Mouse (Mus musculus) embryonic stem cell, embryonic (primary cell): ENCODE results near the gene Sipa1l3.

Experiments
- CTCF ChIA-PET, 4 experiments: fragments of 300-600 bp in 2 of 4; fragments of 350-600 bp in 2 of 4; sonication (Branson Sonifier 250); formaldehyde crosslinking; loops; one replicate each; lab custom pipeline; 2022; ENCODE audit warnings: inconsistent platforms in 2 of 4; lab: Charles Lee
- POLR2A ChIA-PET, 4 experiments: fragments of 300-600 bp in 2 of 4; fragments of 350-600 bp in 2 of 4; sonication (Branson Sonifier 250); formaldehyde crosslinking; loops; one replicate each; lab custom pipeline; 2022; ENCODE audit warnings: antibody characterized with exemption in 4 of 4, inconsistent platforms in 1 of 4; lab: Charles Lee

The Sipa1l3 gene

DNA sequence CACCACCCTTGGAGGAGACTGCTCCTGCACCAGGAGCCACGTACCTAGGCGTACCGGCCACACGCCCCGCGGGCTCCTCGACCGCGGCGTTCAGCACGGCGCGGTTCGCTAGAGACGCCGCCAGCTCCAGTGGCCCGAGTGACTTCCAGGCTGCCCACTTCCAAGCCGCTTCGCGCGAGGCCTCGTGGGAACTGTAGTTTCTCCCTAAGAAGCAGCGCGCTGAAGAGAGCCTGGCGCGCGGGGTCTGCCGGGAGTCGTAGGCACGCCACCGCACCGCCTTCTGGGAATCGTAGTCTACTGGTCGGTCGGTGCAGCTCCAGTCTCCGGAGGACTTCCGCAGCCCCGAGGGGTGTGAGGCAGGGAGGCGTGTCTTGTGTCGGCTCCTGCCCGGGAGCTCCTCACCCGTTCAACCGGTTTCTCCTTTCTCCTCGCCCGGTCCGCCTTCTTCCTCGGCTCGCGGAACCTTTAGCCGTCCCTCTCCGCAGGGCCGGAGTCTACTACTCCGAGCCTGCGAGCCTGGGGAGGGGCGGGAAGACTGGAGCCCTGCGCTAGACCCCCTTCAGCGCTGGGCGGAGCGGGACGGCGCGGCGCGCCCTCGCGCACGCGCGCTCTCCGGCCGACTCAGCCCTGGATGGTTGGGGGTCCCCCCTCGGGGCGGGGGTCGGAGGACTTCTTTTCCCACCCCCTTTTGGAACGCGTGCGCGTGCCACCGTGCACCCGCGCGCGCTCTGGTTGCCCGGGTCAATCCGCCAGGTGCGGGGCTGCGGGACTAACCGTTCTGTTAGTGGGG lies at the start of gene Sipa1l3:
Sipa1l3 (minus strand) TSS at position 221 of the 790 bp plus-strand sequence.
- CTCF ChIA-PET = interaction anchor here (0.5 to 2.6 kb wide), 26 partner anchors 10 to 835 kb away, joined by 3 to 21 read pairs (median 4); partner anchors contain the start of gene Psmd8 (in 1 of the 4)
- POLR2A ChIA-PET = interaction anchor here in 3 of 4 experiments (0.5 to 5.0 kb wide), 68 partner anchors 9 to 1163 kb away, joined by 3 to 60 read pairs (median 4); partner anchors contain the start of genes 2200002D01Rik (in 1 of the 3), Actn4 (in 1 of the 3), Dpf1 (in 1 of the 3) and Eif3k (in 1 of the 3)

DNA sequence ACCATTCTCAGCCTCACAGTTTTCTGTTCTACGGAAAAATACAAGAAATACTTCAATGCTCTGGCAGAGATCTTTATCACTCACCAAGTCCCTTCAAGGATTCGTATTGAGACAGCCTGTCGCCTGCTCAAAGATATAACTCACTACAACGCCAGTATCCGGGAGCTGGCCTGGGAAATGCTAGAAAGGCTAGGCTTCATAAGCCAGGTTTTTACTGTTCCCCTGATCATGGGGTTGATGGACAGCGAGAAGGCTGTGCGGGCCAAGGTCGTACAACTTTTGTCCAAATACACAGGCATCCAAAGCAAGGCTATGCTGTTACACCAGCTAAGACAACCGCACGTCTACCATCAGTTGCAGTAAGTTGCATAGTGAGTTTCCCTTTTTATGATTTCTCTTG lies 44.6 kb upstream of the Sipa1l3 start:
- CTCF ChIA-PET = no interaction called here
- POLR2A ChIA-PET = no interaction called here

DNA sequence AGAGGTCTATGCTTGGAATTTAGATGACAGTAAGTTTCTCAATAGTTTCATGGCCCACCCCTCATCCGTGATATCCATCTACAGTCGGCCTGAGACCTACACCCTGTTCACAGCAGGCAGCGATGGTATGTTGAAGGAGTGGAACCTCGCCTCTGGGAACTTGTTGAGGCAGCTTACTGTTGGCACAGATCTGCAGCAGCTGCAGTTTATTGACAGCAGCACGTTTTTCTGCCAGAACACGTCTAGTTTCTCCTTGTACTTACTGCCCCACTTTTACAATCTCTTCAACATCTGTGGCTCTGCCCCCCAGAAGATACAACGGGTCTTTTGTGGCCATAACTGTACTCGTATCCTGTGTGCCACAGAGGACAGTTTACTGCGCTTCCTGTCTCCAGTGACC lies 42.6 kb upstream of the Sipa1l3 start:
- ChIA-PET POLR2A (no interaction called here), CTCF (interaction anchor here in 1 of 4 experiments (0.7 kb wide), 1 partner anchor 10 kb away, joined by 3 read pairs; no protein-coding TSS in a partner anchor)

DNA sequence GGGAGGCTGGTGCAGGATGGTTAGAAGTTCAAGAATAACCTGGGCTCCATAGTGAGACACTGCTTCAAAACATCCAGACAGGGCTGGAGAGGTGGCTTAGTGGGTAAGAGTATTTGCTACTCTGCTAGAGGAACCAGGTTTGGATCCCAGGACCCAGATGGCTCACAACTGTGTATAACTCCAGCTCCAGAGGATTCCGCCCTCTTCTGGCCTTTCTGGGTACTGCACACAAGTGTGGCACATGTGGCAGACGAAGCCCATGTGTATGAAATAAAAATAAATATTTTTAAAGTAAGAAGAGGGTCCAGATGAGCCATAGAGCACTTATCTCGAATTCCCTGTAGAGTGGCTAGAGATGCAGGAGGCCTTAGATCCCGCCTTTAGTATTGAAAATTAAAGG lies 40.8 kb upstream of the Sipa1l3 start:
- POLR2A ChIA-PET = interaction anchor here in 3 of 4 experiments (0.6 to 1.2 kb wide), 3 partner anchors 26 to 321 kb away, joined by 3 to 4 read pairs (median 3); no protein-coding TSS in a partner anchor
- CTCF ChIA-PET = interaction anchor here (0.5 to 2.0 kb wide), 14 partner anchors 9 to 258 kb away, joined by 3 to 10 read pairs (median 4); no protein-coding TSS in a partner anchor

- CTCF ChIA-PET = interaction anchor here (0.5 to 2.0 kb wide), 14 partner anchors 10 to 258 kb away, joined by 3 to 10 read pairs (median 4); no protein-coding TSS in a partner anchor
- POLR2A ChIA-PET = interaction anchor here in 2 of 4 experiments (1.1 to 1.2 kb wide), 2 partner anchors 25 to 36 kb away, joined by 3 to 4 read pairs; no protein-coding TSS in a partner anchor
Observed at GRCm38 (mm10) chr7:29558744-29559143, 40.3 kb upstream of the Sipa1l3 start.

DNA sequence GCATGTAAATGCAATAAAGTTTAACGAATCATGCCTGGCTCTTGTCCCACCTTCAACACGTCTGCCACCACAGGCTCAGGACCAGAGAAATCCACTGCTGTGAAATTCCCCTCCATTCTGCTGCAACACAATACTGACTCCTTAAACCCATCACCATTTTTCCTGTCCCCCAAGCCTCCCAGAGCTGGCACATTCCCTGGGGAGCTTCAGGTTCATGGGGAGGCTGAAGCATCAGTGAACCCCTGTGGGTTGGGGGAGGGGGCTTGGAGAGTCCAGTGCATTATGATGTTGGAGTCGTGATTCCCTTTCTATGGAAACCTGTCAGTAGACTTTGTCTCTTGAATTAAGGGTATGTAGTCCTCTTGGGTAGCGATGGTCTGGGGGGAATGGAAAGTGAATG lies 37.8 kb upstream of the Sipa1l3 start:
- POLR2A ChIA-PET = interaction anchor here in 2 of 4 experiments (1.0 to 1.2 kb wide), 2 partner anchors 15 to 27 kb away, joined by 3 read pairs; no protein-coding TSS in a partner anchor
- CTCF ChIA-PET = no interaction called here

DNA sequence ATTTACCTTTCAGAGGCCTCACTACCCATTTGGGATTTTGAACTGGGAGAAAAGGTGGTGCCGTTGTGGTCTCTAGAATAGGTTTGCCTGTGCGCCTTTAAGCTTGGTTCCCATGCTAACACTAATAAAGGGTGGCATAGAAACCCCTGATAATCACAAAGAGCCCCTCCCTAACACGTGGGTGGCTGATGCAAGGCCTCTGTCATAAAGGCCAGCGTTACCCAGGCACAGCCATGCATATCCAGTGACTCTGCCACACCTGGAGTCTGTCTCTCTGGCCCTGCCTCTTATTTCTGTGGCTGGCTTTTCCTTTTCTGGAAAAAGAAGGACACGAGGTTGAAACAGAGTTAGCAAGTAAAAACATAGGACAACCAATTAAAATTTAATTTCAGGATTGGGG lies 37.1 kb upstream of the Sipa1l3 start:
- ChIA-PET POLR2A (interaction anchor here in 3 of 4 experiments (0.6 to 1.4 kb wide), 6 partner anchors 9 to 719 kb away, joined by 3 read pairs; partner anchors contain the start of gene Psmd8 (in 1 of the 3)), CTCF (interaction anchor here in 2 of 4 experiments (0.9 to 1.2 kb wide), 4 partner anchors 16 to 311 kb away, joined by 3 read pairs; no protein-coding TSS in a partner anchor)

DNA sequence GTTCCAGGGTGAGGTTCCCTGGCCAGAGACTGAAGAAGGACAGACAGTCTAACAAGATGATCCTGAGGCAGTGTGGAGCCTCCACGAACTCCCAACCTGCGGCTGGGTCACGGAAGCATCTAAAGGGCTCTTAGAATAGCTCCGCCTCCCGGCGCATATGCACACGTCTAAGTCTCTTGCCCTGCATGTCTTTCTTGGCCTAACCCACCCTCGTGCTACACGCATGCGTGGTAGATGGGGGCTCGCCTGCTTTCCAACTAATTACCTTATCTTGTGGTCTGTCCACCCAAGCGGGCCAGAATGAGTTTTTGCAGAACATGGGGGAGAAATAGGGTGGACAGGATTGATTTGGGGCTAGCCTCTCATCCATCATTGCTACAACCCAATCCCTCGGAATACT lies 36.6 kb upstream of the Sipa1l3 start:
- ChIA-PET POLR2A (interaction anchor here in 2 of 4 experiments (1.2 to 1.6 kb wide), 4 partner anchors 9 to 375 kb away, joined by 3 to 6 read pairs (median 3); partner anchors contain the start of gene Psmd8 (in 1 of the 2)), CTCF (interaction anchor here in 2 of 4 experiments (0.9 to 1.2 kb wide), 5 partner anchors 15 to 310 kb away, joined by 3 read pairs; no protein-coding TSS in a partner anchor)

DNA sequence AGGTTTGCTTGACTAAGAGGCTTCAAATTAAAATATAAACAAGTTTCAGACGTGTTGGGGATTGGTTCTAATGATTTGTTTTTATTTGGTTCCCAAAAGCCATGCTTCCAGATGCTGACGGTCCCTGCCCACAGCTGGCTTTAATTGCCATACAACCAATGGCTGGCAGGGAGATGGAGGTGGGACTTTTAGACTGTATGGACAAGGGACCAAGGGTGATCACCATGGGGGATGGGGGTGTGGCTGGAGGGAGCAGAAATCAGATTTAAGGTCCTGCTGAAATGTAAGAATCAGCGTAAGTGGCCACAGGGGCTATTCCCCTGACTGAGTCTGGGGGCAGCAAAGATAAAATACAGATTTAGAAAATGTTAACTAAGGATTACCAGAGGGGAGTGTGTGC lies 32.2 kb upstream of the Sipa1l3 start:
- ChIA-PET POLR2A (interaction anchor here in 2 of 4 experiments (1.2 to 1.4 kb wide), 2 partner anchors 8 to 254 kb away, joined by 3 to 4 read pairs; no protein-coding TSS in a partner anchor), CTCF (interaction anchor here in 2 of 4 experiments (0.6 to 0.7 kb wide), 2 partner anchors 311 to 880 kb away, joined by 4 read pairs; no protein-coding TSS in a partner anchor)

GRCm38 (mm10) chr7:29541608-29542007 lies 23.2 kb upstream of the Sipa1l3 start:
- ChIA-PET POLR2A (interaction anchor here in 3 of 4 experiments (0.6 to 1.8 kb wide), 16 partner anchors 9 to 402 kb away, joined by 3 to 10 read pairs (median 3); partner anchors contain the start of genes 2200002D01Rik (in 1 of the 3) and Sipa1l3 (in 1 of the 3)), CTCF (interaction anchor here (0.6 to 1.9 kb wide), 16 partner anchors 8 to 503 kb away, joined by 3 to 7 read pairs (median 4); partner anchors contain the start of gene Sipa1l3 (in 1 of the 4))

GRCm38 (mm10) chr7:29541186-29541585 lies 22.7 kb upstream of the Sipa1l3 start:
- POLR2A ChIA-PET = interaction anchor here in 3 of 4 experiments (0.6 to 1.8 kb wide), 16 partner anchors 10 to 402 kb away, joined by 3 to 10 read pairs (median 3); partner anchors contain the start of genes 2200002D01Rik (in 1 of the 3) and Sipa1l3 (in 1 of the 3)
- CTCF ChIA-PET = interaction anchor here (0.6 to 1.9 kb wide), 20 partner anchors 8 to 761 kb away, joined by 3 to 7 read pairs (median 3); partner anchors contain the start of gene Sipa1l3 (in 1 of the 4)

GRCm38 (mm10) chr7:29540631-29541030 lies 22.2 kb upstream of the Sipa1l3 start:
- POLR2A ChIA-PET = interaction anchor here in 2 of 4 experiments (0.6 to 1.8 kb wide), 9 partner anchors 10 to 293 kb away, joined by 3 to 10 read pairs (median 3); partner anchors contain the start of genes 2200002D01Rik (in 1 of the 2) and Sipa1l3 (in 1 of the 2)
- CTCF ChIA-PET = interaction anchor here (0.6 to 1.9 kb wide), 12 partner anchors 18 to 761 kb away, joined by 3 to 7 read pairs (median 3); partner anchors contain the start of gene Sipa1l3 (in 1 of the 4)

DNA sequence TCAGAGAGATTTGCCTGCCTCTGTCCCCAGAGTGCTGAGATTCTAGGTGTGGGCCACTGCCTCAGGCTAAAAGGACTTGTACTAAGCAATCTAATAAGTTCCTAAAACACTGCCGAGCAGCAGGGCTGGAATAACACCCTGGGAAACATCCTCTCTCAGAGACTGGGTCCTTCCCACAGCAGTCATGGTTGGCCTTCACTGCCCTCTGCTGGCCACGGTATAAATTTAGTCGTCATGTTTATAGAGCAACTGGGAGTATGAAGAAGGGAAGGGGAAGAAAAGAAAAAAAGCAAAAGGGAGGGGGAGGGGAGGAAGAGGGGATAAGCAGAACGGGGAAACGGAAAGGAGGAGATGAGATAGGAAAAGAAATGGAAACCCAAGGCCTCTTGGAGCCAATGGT lies 5.3 kb upstream of the Sipa1l3 start:
- ChIA-PET CTCF (interaction anchor here (0.6 to 5.5 kb wide), 48 partner anchors 9 to 489 kb away, joined by 3 to 71 read pairs (median 4); partner anchors contain the start of genes Dpf1 (in 2 of the 4), Ppp1r14a (in 2 of the 4), 2200002D01Rik (in 1 of the 4) and Psmd8 (in 1 of the 4)), POLR2A (interaction anchor here in 2 of 4 experiments (0.8 to 1.2 kb wide), 5 partner anchors 8 to 155 kb away, joined by 3 to 7 read pairs (median 3); no protein-coding TSS in a partner anchor)

DNA sequence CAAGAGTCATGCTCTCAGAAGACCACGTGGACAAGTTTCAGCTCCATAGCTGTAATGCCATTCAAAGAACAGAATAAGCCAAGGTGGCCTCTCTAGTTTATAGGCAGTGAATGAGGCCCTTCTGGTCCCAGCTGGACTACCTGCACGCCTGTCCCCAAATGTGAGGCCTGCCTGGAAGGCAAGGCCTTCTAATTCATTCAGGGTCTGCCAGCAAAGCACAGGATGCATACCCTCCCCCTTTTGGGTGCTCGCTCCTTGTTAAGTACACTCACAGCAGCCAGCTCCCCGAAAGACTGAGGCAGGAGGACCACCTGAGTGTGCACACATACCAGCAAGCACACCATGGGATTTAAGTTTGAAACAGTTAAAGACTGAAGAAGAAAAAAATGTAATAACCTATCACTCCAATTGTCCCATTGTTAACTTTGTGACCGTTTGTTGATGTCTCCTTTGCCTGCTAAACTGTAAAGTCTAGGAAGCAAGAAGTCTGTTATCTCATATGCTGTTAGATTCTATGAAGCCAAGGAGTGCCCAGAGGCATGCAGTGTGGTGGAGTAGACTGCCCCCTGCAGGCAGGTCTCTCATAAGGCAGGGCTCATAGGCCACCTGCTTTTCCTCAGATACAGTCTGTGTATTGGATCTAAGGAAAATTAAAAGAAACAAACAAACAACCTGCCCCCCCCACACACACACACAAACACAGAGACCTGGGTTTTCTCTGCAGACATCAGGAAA lies 3.6 kb upstream of the Sipa1l3 start:
- POLR2A ChIA-PET = interaction anchor here in 2 of 4 experiments (0.6 to 1.2 kb wide), 9 partner anchors 9 to 420 kb away, joined by 3 to 7 read pairs (median 4); no protein-coding TSS in a partner anchor
- CTCF ChIA-PET = interaction anchor here (0.6 to 5.5 kb wide), 40 partner anchors 12 to 1197 kb away, joined by 3 to 71 read pairs (median 5); partner anchors contain the start of genes Dpf1 (in 1 of the 4), Ppp1r14a (in 1 of the 4) and Psmd8 (in 1 of the 4)

GRCm38 (mm10) chr7:29521365-29521764 lies 2.9 kb upstream of the Sipa1l3 start:
- POLR2A ChIA-PET = interaction anchor here in 2 of 4 experiments (0.9 to 1.1 kb wide), 4 partner anchors 114 to 421 kb away, joined by 3 read pairs; no protein-coding TSS in a partner anchor
- CTCF ChIA-PET = interaction anchor here in 3 of 4 experiments (0.5 to 5.5 kb wide), 16 partner anchors 16 to 482 kb away, joined by 3 to 71 read pairs (median 4); partner anchors contain the start of genes Dpf1 (in 1 of the 3) and Ppp1r14a (in 1 of the 3)

GRCm38 (mm10) chr7:29520794-29521193 lies 2.4 kb upstream of the Sipa1l3 start:
- CTCF ChIA-PET = interaction anchor here in 3 of 4 experiments (0.6 to 5.5 kb wide), 14 partner anchors 15 to 605 kb away, joined by 3 to 71 read pairs (median 3); partner anchors contain the start of genes Dpf1 (in 1 of the 3) and Ppp1r14a (in 1 of the 3)
- POLR2A ChIA-PET = interaction anchor here in 3 of 4 experiments (0.6 to 1.1 kb wide), 6 partner anchors 113 to 421 kb away, joined by 3 to 4 read pairs (median 3); no protein-coding TSS in a partner anchor
